In the genomic region with DNA sequence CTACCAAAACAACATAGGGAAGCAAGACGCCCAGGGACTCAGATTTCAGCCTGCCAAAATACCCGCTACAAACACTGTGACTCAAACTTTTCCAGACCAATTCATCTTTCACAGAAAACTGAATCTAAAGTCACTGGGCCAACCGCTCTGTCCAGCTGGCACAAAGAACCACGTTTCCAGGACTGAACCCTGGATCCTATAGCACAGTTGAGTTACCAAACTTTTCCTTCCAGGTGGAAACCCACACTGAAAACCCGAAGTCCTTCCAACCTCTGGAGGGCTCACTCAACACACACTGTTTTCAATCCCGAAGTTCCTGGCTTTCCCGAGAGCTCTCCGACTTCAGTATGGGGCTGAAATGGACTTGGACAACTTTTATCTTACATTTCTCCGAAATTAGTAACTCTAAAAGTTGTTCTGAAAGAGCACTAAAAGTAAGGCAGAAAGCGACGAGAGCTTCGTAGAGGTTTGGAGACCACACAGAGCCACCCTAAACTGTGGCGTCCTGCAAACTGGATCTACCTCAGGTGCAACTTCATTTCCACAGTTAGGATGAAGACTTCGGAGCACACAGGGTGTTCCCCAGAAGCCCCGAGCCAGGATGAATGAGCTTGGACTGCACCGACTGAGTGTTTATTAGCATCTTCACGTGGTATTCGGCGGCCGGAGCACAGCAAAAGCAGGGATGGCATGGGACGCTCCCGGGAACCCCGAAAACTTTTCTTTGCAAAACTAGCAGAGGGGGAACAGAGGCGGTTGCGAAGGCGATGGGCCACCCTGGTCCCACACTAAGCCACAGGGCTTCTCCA, we compare ENCODE assay signal across 8 mouse cellular contexts. TPM values are rescaled to one million over a fixed set of nuclear protein-coding genes. Genes with fewer than 3 reads are reported as not detected.
DNase-seq lines count a peak whose midpoint lies in the region; ATAC-seq and TF ChIP-seq lines count a peak whose summit lies in the region.

No protein-coding gene starts in this region.

- H3K9ac ChIP-seq in lung, embryonic 16.5 days (ENCODE audit: low read length) = peak overlapping the region; percentile 89
- peak overlapping the region; percentile 96 for H3K9ac ChIP-seq in stomach, embryonic 16.5 days (ENCODE audit: low read length)

- WGBS in lung, embryonic 16.5 days = 1% methylated on average over 26 of the region's 26 CpGs
- WGBS in stomach, embryonic 16.5 days = 1% methylated on average over 26 of the region's 26 CpGs

- H3K4me2 ChIP-seq in lung, embryonic 16.5 days (ENCODE audit: low read depth, low read length) = peak overlapping the region; percentile 91
- peak overlapping the region; percentile 68 for H3K4me2 ChIP-seq in stomach, embryonic 16.5 days (ENCODE audit: low read depth, low read length)

- no peak for DNase-seq in left cerebral cortex, adult 2 months (ENCODE audit: extremely low spot score in 1 of 2, low spot score in 2 of 2)
- no peak for DNase-seq in left cerebral cortex, postnatal 4 days
- DNase-seq in embryo, embryonic 10.5 days (ENCODE audit: low spot score) = peak; percentile 63
- peak; percentile 25 to 49 for DNase-seq in heart, postnatal 10 days
- DNase-seq in cerebellum, postnatal 14 days = no peak
- no peak for DNase-seq in thymus, postnatal 10 days (ENCODE audit: low spot score in 2 of 2)

- TF ChIP-seq CTCF in left cerebral cortex, adult 2 months (IDR thresholded peaks at IDR 0.05) = no peak

- no peak overlapping the region for H3K27ac ChIP-seq in left cerebral cortex, adult 2 months
- H3K27ac ChIP-seq in lung, embryonic 16.5 days (ENCODE audit: low read length) = peak overlapping the region; percentile 91
- H3K27ac ChIP-seq in stomach, embryonic 16.5 days (ENCODE audit: low read length) = peak overlapping the region; percentile 85

- H3K36me3 ChIP-seq in lung, embryonic 16.5 days (ENCODE audit: control insufficient read depth, insufficient read depth, low read length) = no peaks in the 10 kb centered on the region
- no peaks in the 10 kb centered on the region for H3K36me3 ChIP-seq in stomach, embryonic 16.5 days (ENCODE audit: control insufficient read depth, insufficient read depth, low read length)

- H3K9me3 ChIP-seq in lung, embryonic 16.5 days (ENCODE audit: control insufficient read depth, low read length) = no peaks in the 10 kb centered on the region
- H3K9me3 ChIP-seq in stomach, embryonic 16.5 days (replicated peaks; ENCODE audit: control insufficient read depth, low read length) = no peaks in the 10 kb centered on the region

- H3K4me1 ChIP-seq in lung, embryonic 16.5 days (replicated peaks; ENCODE audit: control insufficient read depth, insufficient read depth, low read length) = peaks cover 12% of the 10 kb centered on the region
- peaks cover 15% of the 10 kb centered on the region for H3K4me1 ChIP-seq in stomach, embryonic 16.5 days (ENCODE audit: control insufficient read depth, insufficient read depth, low read length)

- intact Hi-C loops in left cerebral cortex, adult 2 months (cut with DNase I) = loop anchor here (5.0 kb wide), 1 partner anchor 159 kb away; no protein-coding TSS in a partner anchor
- intact Hi-C loops in left cerebral cortex, postnatal 4 days (cut with DNase I) = loop anchor here (10.0 kb wide), 1 partner anchor 157 kb away; no protein-coding TSS in a partner anchor
- intact Hi-C loops in heart, postnatal 10 days (cut with DNase I) = loop anchor here (5.0 to 10.0 kb wide), 2 partner anchors 76 to 157 kb away; no protein-coding TSS in a partner anchor

- H3K4me3 ChIP-seq in left cerebral cortex, adult 2 months = peak overlapping the region; percentile 71
- peak overlapping the region; percentile 96 for H3K4me3 ChIP-seq in lung, embryonic 16.5 days (ENCODE audit: low read length)
- peak overlapping the region; percentile 92 for H3K4me3 ChIP-seq in stomach, embryonic 16.5 days (replicated peaks; ENCODE audit: low read length)

- H3K27me3 ChIP-seq in lung, embryonic 16.5 days (ENCODE audit: control insufficient read depth, insufficient read depth, low read depth, low read length) = no peaks in the 10 kb centered on the region
- H3K27me3 ChIP-seq in stomach, embryonic 16.5 days (ENCODE audit: control insufficient read depth, insufficient read depth, low read length) = no peaks in the 10 kb centered on the region

- no peak for ATAC-seq in lung, embryonic 16.5 days (ENCODE audit: low read depth)
- ATAC-seq in stomach, embryonic 16.5 days (ENCODE audit: insufficient read depth, low FRiP score) = peak; percentile 35; the same call in 1 of the 2 replicates

RNA-seq across cellular contexts. Expression of a gene that starts 1.0 kb away (rescaled TPM):
- 10 to 100 TPM; 22.8 to 27.3 TPM for total RNA-seq in left cerebral cortex, adult 2 months (2021)
- total RNA-seq in left cerebral cortex, postnatal 4 days (2021) = 10 to 100 TPM; 50.5 to 53.3 TPM
- 10 to 100 TPM; 29.4 to 39.1 TPM for total RNA-seq in heart, postnatal 10 days (2021)
- polyA plus RNA-seq in lung, embryonic 16.5 days (2015; fragmentation: Nextera tagmentation; extraction: Ambion mirVana) = 10.0 and 16.0 TPM in 2 replicates
- polyA plus RNA-seq in stomach, embryonic 16.5 days (2015; fragmentation: Nextera tagmentation; extraction: Ambion mirVana) = 5.9 and 6.9 TPM in 2 replicates

Comparison
In these comparisons a context has a peak if more than half of its experiments do, and no peak if none do; other contexts are left out.
1. DNase-seq: peak in embryo, embryonic 10.5 days (single experiment) and heart, postnatal 10 days (2 of 2); none in left cerebral cortex, adult 2 months (0 of 2), left cerebral cortex, postnatal 4 days (single experiment), cerebellum, postnatal 14 days (0 of 2) and thymus, postnatal 10 days (0 of 2).
2. Peak in every context shown above with its lines, with median percentiles within 50 percentile points of each other: H3K4me3 ChIP-seq.